Mouse (Mus musculus) MEL (cell line): ENCODE data around the gene Mansc1. TPM values are rescaled to one million over a fixed set of nuclear protein-coding genes. Genes with fewer than 3 reads are reported as not detected.

ENCODE experiments used
- DNase-seq: peaks from one replicate; pipeline ENCODE4 v3.0.0; 2011; ENCODE audit warnings: low read depth, low spot score
- H3K27ac ChIP-seq: 2 replicates; pipeline ENCODE4 v1.5.1; 2012; ENCODE audit warnings: low read depth, mild to moderate bottlenecking, control low read depth, low read length, moderate library complexity; ENCODE audit not compliant: control insufficient read depth
- H3K27me3 ChIP-seq, 2 experiments: fragments of 150-350 bp in 1 of 2; sonication (generic) in 1 of 2; 2 replicates each; pipeline ENCODE4 v1.6.1; 2012; ENCODE audit warnings: low read length in 2 of 2, mild to moderate bottlenecking in 2 of 2, improper control_type of control experiment in 1 of 2, moderate library complexity in 1 of 2; ENCODE audit not compliant: insufficient read depth in 2 of 2, control insufficient read depth in 1 of 2
- H3K36me3 ChIP-seq, 2 experiments: 2 replicates each; pipeline ENCODE4 v1.6.1; 2012 to 2014; ENCODE audit warnings: low read length in 2 of 2, improper control_type of control experiment in 1 of 2, inconsistent platforms in 1 of 2, mild to moderate bottlenecking in 1 of 2; ENCODE audit not compliant: insufficient read depth in 2 of 2, control insufficient read depth in 1 of 2
- H3K4me1 ChIP-seq, 2 experiments: fragments of 150-350 bp in 1 of 2; sonication (generic) in 1 of 2; 2 replicates each; pipeline ENCODE4 v1.6.1; 2012; ENCODE audit warnings: low read length in 2 of 2, improper control_type of control experiment in 1 of 2, mild to moderate bottlenecking in 1 of 2; ENCODE audit not compliant: insufficient read depth in 2 of 2, control insufficient read depth in 1 of 2
- H3K4me3 ChIP-seq, 2 experiments: fragments of 150-350 bp in 1 of 2; sonication (generic) in 1 of 2; 2 replicates each; pipeline ENCODE4 v1.5.1; 2012; ENCODE audit warnings: low read depth in 2 of 2, low read length in 2 of 2, mild to moderate bottlenecking in 2 of 2, moderate library complexity in 2 of 2, control low read depth in 1 of 2, improper control_type of control experiment in 1 of 2; ENCODE audit not compliant: control insufficient read depth in 1 of 2, insufficient read depth in 1 of 2
- H3K79me2 ChIP-seq: 2 replicates; pipeline ENCODE4 v1.6.1; 2012; ENCODE audit warnings: mild to moderate bottlenecking, low read length, moderate library complexity; ENCODE audit not compliant: control insufficient read depth, poor library complexity, insufficient read depth
- H3K9ac ChIP-seq: 2 replicates; pipeline ENCODE4 v1.6.1; 2012; ENCODE audit warnings: low read depth, mild to moderate bottlenecking, control low read depth, low read length, moderate library complexity; ENCODE audit not compliant: control insufficient read depth, poor library complexity, severe bottlenecking
- H3K9me3 ChIP-seq: fragments of 150-350 bp; sonication (generic); replicated peaks from 2 replicates; pipeline ENCODE4 v1.6.1; 2012; ENCODE audit warnings: mild to moderate bottlenecking, low read length, improper control_type of control experiment, moderate library complexity; ENCODE audit not compliant: insufficient read depth
- BHLHE40 ChIP-seq: IDR thresholded peaks from 2 replicates; pipeline ENCODE4 v1.6.1; 2012; ENCODE audit warnings: low read depth, mild to moderate bottlenecking, inconsistent platforms, low read length, improper control_type of control experiment, borderline replicate concordance
- ELF1 ChIP-seq: IDR thresholded peaks from 2 replicates; pipeline ENCODE4 v1.6.1; 2014; ENCODE audit warnings: low read depth, mild to moderate bottlenecking, inconsistent platforms, low read length, improper control_type of control experiment, moderate library complexity
- RCOR1 ChIP-seq: IDR thresholded peaks from 2 replicates; pipeline ENCODE4 v1.6.1; 2012; ENCODE audit warnings: low read depth, mild to moderate bottlenecking, inconsistent platforms, low read length, improper control_type of control experiment
- polyA plus RNA-seq, 2 experiments: library from polyadenylated mRNA; stranded (reverse) in 1 of 2; unstranded in 1 of 2; fragments of >175 nt in 1 of 2; fragments of >200 nt in 1 of 2; gene quantifications; 2 replicates each; pipeline versions ENCODE4 v1.2.1 to v1.2.4; 2012; ENCODE audit warnings: low replicate concordance in 2 of 2, low read depth in 1 of 2; ENCODE audit not compliant: insufficient read length in 2 of 2, insufficient read depth in 1 of 2, missing spikeins in 1 of 2
- total RNA-seq: library from RNA; depleted of rRNA; stranded (reverse); fragments of 300-350 nt; gene quantifications from 2 replicates; pipeline ENCODE4 v1.2.3, GENCODE M21; 2012; rRNA removed

Mansc1 gene
- total and polyA plus RNA-seq, 3 experiments: not detected

- H3K9me3 ChIP-seq: no peaks in the 10 kb centered on the region
- H3K27ac ChIP-seq: no peak overlapping the region
- DNase-seq: no peak
- peaks cover 5 to 8% of the 10 kb centered on the region in 2 experiments; a peak in 3 of 4 replicates for H3K4me1 ChIP-seq
- no peak for TF ChIP-seq ELF1
- no peak for TF ChIP-seq BHLHE40
- TF ChIP-seq RCOR1: no peak
- H3K27me3 ChIP-seq: no peaks in the 10 kb centered on the region
- H3K79me2 ChIP-seq: peaks cover 63% of the 10 kb centered on the region
- no peak overlapping the region for H3K9ac ChIP-seq
- no peak overlapping the region for H3K4me3 ChIP-seq
- H3K36me3 ChIP-seq: peaks cover 0 to 10% of the 10 kb centered on the region in 2 experiments; a peak in 2 of 4 replicates
Measured at GRCm38 (mm10) chr6:134559635-134560034, 72.7 kb downstream of the Mansc1 start.

Other genes with a start within 250 kb of the Mansc1 start
- 0.65 and 1.0 TPM in 2 replicates for gene Bcl2l14, start 236.2 kb downstream of the Mansc1 start, total RNA-seq
- 1 to 10 TPM in 1 of 2 experiments, not detected in 1; 1.4 TPM for gene Bcl2l14, start 236.2 kb downstream of the Mansc1 start, polyA plus RNA-seq
- gene Lrp6, start 65.5 kb downstream of the Mansc1 start, total RNA-seq: 13.1 and 13.4 TPM in 2 replicates
- gene Lrp6, start 65.5 kb downstream of the Mansc1 start, polyA plus RNA-seq: 10 to 100 TPM; 17.2 to 25.7 TPM
- 7.7 and 8.7 TPM in 2 replicates for gene Borcs5, start 7.0 kb upstream of the Mansc1 start, total RNA-seq
- gene Borcs5, start 7.0 kb upstream of the Mansc1 start, polyA plus RNA-seq: 10 to 100 TPM in 1 of 2 experiments, not detected in 1; 13.0 TPM
- gene Dusp16, start 160.1 kb upstream of the Mansc1 start, total RNA-seq: 1.9 and 2.2 TPM in 2 replicates
- 1 to 10 TPM in 1 of 2 experiments, not detected in 1; 6.9 TPM for gene Dusp16, start 160.1 kb upstream of the Mansc1 start, polyA plus RNA-seq
- 1.5 and 2.1 TPM in 2 replicates for gene Crebl2, start 197.7 kb upstream of the Mansc1 start, total RNA-seq
- gene Crebl2, start 197.7 kb upstream of the Mansc1 start, polyA plus RNA-seq: 1 to 10 TPM in 1 of 2 experiments, not detected in 1; 3.7 TPM